Mouse (Mus musculus) layer of hippocampus, adult 9-11 months (tissue): ENCODE data around the gene Ppp1r9a.

ENCODE experiments used
- DNase-seq: peaks from one replicate; pipeline ENCODE4 v3.0.0; 2022

The Ppp1r9a gene

DNA sequence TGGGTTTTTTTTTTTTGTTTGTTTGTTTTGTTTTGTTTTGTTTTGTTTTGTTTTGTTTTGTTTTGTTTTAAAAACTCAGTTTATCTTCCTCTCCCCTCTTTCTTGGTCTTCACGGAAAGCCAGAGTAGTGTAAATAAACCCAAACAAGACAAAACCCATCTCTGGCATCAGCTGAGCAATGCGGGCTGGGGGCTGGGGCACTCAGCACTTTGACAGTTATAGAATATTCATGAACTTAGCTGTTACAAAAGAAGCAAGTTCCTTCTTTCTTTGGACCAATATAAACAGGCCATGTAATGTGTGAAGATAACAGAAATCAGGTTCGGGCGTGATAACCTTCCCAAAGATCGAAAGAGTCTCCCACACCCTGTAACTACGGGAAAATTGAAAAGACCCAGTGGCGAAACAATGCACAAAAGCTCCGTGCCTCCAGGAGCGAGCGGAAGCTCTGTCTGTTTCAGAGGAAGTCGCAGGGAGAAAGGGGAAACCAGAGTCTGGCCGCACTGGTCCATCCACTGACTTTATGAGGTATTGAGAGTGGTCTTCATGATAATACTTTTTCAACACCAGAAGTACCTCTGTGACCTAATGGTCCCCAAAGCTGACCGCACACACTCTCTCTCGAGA, 264.4 kb downstream of the Ppp1r9a start:
- DNase-seq, result peak; percentile 31

DNA sequence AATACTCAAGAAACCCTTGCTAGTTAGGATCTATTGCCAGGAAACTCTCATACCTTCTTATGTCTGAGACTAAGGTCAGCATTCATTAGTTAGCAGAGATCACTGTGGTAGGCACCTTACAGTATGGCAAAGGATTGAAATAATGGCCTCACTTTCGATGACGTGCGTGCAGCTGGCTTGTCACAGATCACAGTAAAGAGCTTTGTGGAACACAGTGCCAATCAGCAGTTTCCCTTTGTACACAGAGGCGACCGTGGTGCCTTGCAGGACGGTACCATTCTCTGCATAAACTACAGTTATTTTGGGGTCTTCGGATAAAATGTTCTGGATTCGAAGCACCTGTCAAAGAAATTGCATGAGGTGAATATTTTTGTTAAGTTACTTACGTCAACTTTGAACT, 265.4 kb downstream of the Ppp1r9a start:
- no peak for DNase-seq

- DNase-seq, result no peak
Observed at GRCm38 (mm10) chr6:5171418-5171817, 268.7 kb downstream of the Ppp1r9a start.

- no peak for DNase-seq
Observed at GRCm38 (mm10) chr6:5172571-5172970, 269.9 kb downstream of the Ppp1r9a start.

DNA sequence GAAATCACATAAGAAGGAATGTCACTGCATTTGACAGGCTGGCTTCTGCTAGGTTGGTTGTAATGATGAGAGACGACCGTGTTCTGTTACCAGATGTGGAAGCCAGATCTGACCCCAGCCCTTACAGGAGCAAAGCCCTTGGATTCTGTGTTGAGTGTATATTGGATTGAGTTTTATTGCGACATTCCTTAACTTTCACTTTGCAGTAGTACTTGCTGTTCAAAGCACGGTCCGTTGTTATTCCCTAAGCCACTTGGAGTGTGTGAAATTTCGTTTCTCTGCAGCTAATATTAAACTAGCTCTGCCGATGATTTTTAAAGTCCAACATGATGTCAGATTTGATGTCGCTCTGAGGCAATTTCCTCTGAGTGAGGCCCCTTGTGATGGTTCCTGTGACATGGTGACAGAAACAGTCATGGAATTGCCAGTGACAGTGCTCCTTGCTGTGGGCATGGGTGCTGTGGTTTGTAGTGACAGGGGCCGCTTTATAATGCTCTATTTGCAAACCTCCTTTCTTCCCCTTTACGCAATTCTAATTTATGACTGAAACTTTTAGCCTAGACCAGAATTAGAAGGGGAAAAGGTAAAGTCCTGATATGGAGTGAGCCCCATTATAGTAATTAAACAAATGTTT, 271.6 kb downstream of the Ppp1r9a start:
- DNase-seq, result no peak

DNA sequence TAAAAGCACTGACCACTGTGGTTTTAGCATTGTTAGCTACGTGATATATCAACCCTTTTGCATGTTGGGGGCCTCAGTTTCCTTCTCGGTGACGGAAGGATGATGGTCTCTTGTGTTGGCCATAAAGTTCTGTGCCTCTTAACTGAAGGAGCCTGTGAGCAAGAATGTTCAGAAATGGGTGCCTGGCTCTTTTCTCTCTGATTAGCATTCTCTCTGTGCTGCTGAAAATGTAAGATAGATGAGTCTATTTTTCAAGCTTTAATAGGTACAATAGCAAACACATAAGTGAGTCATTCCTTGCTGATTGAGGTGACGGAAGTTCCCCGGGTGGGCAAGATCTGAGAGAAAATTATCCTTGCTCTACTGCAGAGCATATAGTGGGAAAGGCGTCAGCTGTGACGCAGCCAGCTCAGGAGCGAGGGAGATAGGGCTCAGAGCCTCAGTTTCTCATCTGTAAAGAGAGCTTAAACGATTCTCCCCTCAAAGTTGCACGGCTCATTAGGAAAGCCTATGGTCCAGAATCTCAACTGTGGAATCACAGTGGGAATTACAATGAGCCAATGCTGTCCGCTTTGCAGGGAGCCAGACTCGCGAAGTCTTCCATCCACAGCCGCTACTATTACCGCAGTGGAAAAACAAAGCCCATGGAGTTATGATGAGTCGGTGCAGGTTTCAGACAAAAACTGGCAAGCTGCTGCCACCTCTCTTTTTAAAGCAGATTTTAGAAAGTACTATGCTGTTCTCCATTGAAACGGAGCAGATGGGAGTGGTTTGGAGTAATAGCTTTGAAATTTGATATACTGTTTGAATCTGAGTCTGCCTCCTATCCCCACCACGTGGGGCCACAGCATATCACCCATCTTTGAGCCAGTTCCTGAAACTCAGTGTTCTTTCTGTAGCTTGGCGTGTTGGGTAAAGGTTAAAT, 275.5 kb downstream of the Ppp1r9a start:
- no peak for DNase-seq

GRCm38 (mm10) chr6:5179189-5179588, 276.5 kb downstream of the Ppp1r9a start:
- no peak for DNase-seq

- no peak for DNase-seq
Observed at GRCm38 (mm10) chr6:5180645-5181044, 277.9 kb downstream of the Ppp1r9a start.

- no peak for DNase-seq
Observed at GRCm38 (mm10) chr6:5186229-5186950, 283.7 kb downstream of the Ppp1r9a start.

DNA sequence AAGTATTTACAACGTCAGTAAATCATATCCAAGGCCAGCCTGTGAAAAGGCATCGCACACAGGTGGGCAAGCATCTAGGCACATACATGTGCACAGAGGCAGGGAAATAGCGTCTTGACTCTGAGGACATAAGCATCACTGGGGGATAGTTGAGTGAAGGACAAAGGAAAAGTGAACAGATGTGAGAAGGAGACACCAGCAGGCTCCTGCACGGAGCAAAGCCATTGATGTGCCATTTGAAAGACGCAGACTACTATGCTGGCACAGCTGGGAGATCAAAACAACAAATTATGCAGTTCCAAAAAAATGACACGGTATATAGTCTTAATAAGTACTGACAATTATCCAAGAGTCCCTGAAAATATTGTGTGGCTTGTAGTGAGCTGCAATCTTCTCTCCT, 284.9 kb downstream of the Ppp1r9a start:
- DNase-seq, result no peak

DNA sequence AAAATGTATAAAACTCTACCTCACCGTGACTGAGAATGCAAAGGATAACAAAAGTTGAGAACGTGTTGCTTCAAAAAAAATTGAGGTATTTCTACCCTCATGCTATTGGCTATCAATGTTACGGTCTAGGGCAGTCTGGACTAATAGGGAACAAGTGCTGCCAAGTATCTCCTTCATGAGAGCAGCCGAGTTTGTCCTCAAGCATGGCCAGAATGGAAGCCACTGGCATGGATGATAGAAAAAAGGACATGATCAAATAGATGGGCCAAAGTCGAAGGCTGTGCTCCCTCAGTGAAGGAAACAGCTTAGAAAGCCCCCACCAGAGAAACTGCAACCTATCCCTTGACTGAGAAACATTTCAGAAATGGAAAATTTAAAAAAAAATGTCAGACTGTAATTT, 285.3 kb downstream of the Ppp1r9a start:
- DNase-seq, result no peak

DNA sequence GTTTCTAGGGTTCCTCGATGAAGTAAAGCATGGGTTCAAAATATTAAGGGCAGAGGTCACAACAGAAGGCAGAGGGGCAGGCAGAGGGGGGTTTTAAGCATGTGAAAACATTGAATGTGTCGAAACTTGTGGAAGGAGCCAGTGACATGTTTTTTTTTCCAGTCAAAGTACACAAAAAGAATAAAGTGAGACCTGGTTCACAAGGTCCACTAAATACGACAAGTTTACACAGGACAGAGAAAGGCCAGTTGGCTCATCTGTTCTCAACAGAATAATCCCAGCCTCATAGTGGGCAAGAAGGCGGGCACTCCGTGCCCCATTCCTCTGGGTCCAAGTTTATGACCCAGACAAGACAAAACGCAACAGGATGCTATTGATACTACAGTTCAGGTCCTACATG, 286.2 kb downstream of the Ppp1r9a start:
- no peak for DNase-seq

GRCm38 (mm10) chr6:5189507-5189906, 286.8 kb downstream of the Ppp1r9a start:
- no peak for DNase-seq

DNA sequence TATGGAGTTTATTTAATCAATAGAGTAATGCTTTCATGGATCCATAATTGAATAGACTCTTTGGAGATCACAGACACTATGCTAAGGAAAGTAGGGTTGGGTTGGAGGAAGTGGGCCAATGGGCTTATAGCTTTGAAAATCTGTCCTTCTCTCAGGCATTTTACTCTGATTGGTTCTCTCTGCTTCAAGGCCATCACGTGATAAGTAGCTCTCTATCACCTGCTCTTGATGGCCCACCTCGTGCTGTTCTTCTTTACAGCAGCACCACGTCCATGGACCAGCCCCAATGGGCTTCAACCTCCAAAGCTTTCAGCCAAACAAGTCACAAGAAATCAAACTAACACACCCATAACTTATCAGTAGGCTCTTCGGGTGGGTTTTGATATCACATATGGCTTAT, 288.0 kb downstream of the Ppp1r9a start:
- no peak for DNase-seq

- DNase-seq, result no peak
Observed at GRCm38 (mm10) chr6:5193693-5194092, 291.0 kb downstream of the Ppp1r9a start, which contains the start of gene Pon1. Gene Pon1 (minus strand): TSS chr6:5193946.

GRCm38 (mm10) chr6:5198590-5198989, 295.9 kb downstream of the Ppp1r9a start:
- no peak for DNase-seq

DNA sequence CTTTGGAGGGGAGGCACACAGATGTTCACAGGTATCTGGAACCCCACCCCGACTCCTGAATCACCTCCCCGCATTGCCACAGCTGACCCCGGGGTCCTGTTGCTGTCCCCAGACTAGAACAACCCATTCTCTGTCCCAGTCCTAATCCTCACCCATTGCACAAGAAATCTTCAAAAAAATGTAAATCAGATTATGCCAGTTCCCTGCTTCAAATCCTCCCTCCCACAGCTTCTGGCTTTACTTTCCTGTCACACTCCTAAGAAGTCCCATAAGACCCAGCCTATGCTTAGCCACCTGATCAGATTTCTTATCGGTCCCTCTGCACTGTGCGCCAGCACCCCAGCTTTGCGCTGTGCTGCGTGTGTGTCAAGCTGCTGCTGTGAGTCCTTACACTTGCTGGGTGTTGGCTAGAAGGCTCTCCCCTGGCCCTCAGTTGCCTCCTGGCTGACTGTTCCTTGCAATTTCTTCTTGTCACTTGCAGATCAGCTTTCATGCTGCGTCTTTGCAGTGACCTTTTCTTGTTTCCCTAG, 296.7 kb downstream of the Ppp1r9a start:
- no peak for DNase-seq

DNA sequence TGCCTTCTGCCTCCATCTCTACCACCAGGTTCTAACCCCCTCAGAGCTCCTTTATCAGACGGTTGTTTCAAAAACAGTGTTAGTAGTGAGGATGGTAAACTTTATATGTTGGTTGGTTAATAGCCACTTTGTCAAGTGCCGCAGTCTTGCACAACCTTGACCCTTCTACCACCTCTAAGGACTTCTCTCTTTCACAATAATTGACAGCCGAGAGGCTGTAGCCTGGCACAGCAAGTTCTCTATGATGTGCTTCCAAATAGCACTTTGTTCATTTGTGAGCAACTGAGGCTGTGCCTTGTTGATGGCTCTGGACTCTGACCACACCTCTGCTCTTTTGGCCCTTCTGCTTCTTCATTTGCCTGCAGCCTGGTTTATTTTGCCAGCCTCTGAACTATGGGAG, 297.2 kb downstream of the Ppp1r9a start:
- DNase-seq, result no peak

DNA sequence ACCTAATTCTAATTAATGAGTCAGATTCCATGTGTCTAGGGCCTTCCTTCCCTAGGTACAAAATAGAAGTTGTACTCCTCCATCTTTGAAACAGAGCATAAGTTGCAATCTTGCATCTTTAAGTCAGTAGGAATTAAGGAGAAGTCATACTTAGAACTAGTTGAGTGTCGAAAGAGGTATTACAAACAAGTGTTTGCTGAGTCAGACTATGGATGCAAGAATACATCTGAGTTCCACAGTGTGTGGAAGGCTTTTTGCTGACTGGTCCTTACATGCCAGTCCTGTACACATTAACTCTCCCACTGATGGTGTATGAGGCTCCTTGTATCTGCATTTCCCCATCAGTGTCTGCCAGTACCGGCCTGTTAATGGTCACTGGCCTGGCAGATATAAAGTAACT, 305.1 kb downstream of the Ppp1r9a start:
- DNase-seq, result no peak
